Mouse (Mus musculus) C2C12 (cell line): ENCODE results near the gene Lst1.

ENCODE experiments used
- CEBPB ChIP-seq: IDR thresholded peaks from one replicate; pipeline ENCODE4 v1.6.1; 2011; ENCODE audit warnings: low read depth, mild to moderate bottlenecking, control low read depth, moderate library complexity
- CTCF ChIP-seq: IDR thresholded peaks from one replicate; pipeline ENCODE4 v1.5.1; 2011; ENCODE audit not compliant: control insufficient read depth, insufficient read depth, insufficient read length
- FOSL1 ChIP-seq: IDR thresholded peaks from one replicate; pipeline ENCODE4 v1.8.0; 2011; ENCODE audit warnings: mild to moderate bottlenecking, low read length; ENCODE audit not compliant: poor library complexity, insufficient read depth, severe bottlenecking
- MAX ChIP-seq: IDR thresholded peaks from one replicate; pipeline ENCODE4 v1.6.1; 2011; ENCODE audit warnings: mild to moderate bottlenecking, control low read depth
- MYOG ChIP-seq: IDR thresholded peaks from one replicate; pipeline ENCODE4 v1.6.1; 2011; ENCODE audit not compliant: control insufficient read depth, insufficient read length; ENCODE audit errors: extremely low read depth
- USF1 ChIP-seq: IDR thresholded peaks from one replicate; pipeline ENCODE4 v1.6.1; 2011; ENCODE audit warnings: low read depth, mild to moderate bottlenecking, control low read depth, moderate library complexity

DNA sequence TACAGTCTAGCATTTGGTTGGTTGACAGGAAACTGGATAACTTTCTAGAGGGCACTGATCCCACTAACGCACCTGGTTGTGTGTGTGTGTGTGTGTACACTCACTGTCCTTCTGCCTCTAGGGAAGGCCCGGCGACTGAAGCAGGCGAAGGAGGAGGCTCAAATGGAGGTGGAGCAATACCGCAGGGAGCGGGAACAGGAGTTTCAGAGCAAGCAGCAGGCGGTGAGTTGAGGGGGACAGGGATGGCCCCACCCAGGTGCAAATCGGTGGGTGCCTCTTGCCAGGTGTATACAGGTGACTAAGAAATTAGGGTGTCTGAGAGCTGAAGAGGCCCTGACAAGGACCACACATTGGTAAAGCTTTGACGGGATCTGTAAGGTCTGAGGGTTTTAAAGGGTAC, 48.8 kb upstream of the Lst1 start:
- no peak for TF ChIP-seq CEBPB
- no peak for TF ChIP-seq MAX
- no peak for TF ChIP-seq CTCF
- no peak for TF ChIP-seq USF1
- no peak for TF ChIP-seq MYOG
- TF ChIP-seq FOSL1 = no peak
